Mouse (Mus musculus) intestine, embryonic 16.5 days (tissue): ENCODE data around the gene Ufd1. TPM values are rescaled to one million over a fixed set of nuclear protein-coding genes. Genes with fewer than 3 reads are reported as not detected.

Experiments
- ATAC-seq: fragments of 200-750 bp; cut with Nextera tagmentation; 2 replicates; pipeline ENCODE4 v1.8.0; 2017; ENCODE audit warnings: moderate TSS enrichment, moderate library complexity
- H3K27ac ChIP-seq: fragments of 300-500 bp; sonication (generic); 2 replicates; pipeline ENCODE4 v1.5.1; 2014; ENCODE audit warnings: mild to moderate bottlenecking, low read length
- H3K27me3 ChIP-seq: fragments of 300-500 bp; sonication (generic); replicated peaks from 2 replicates; pipeline ENCODE4 v1.6.1; 2014; ENCODE audit warnings: low read length, control low read depth, mixed read lengths; ENCODE audit not compliant: control insufficient read depth, insufficient read depth
- H3K36me3 ChIP-seq: fragments of 300-500 bp; sonication (generic); 2 replicates; pipeline ENCODE4 v1.6.1; 2014; ENCODE audit warnings: low read length, control low read depth; ENCODE audit not compliant: control insufficient read depth, insufficient read depth
- H3K4me1 ChIP-seq: fragments of 300-500 bp; sonication (generic); 2 replicates; pipeline ENCODE4 v1.6.1; 2014; ENCODE audit warnings: low read length, control low read depth, mixed read lengths; ENCODE audit not compliant: control insufficient read depth, insufficient read depth
- H3K4me2 ChIP-seq: fragments of 300-500 bp; sonication (generic); 2 replicates; pipeline ENCODE4 v1.6.1; 2014; ENCODE audit warnings: low read depth, low read length, control low read depth
- H3K4me3 ChIP-seq: fragments of 300-500 bp; sonication (generic); 2 replicates; pipeline ENCODE4 v1.5.1; 2014; ENCODE audit warnings: mild to moderate bottlenecking, low read length
- H3K9ac ChIP-seq: fragments of 300-500 bp; sonication (generic); 2 replicates; pipeline ENCODE4 v1.6.1; 2014; ENCODE audit warnings: low read depth, low read length
- H3K9me3 ChIP-seq: fragments of 300-500 bp; sonication (generic); 2 replicates; pipeline ENCODE4 v1.6.1; 2016; ENCODE audit warnings: low read length, control low read depth; ENCODE audit not compliant: control insufficient read depth
- WGBS: fragments of 180-500 bp; shearing (Covaris S2); extraction: QIAGEN DNeasy Blood & Tissue Kit; methylation state at CpG from one replicate; pipeline ENCODE4 v1.1.7; 2014; 5-methylcytosine and 5-hydroxymethylcytosine counted together
- polyA plus RNA-seq: library from polyadenylated mRNA; unstranded; fragments of >200 nt; fragmentation: Nextera tagmentation; extraction: Ambion mirVana; gene quantifications from 2 replicates; pipeline ENCODE4 v1.2.1, GENCODE M21; 2015

The Ufd1 gene
- polyA plus RNA-seq, 1 experiment from 2014 or later, result 61.0 TPM

DNA sequence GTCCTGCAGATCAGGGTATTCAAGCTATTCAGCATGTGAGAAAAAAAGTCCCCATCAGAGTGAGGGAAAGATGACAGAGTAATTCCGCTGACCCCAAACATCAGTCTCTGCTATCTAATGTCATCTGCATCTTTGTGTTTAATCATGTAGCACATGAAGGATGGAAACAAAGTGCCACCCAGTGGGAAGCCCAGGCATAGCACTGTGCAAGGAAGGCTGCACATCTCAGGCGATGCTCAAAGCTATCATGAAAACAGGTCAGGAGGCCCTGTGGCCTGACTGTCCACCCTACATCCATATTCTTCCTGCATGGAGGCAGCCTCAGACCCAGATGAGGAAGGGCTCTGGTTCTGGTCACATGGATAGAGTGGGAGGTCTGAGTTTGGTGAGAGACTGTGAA lies 12.7 kb upstream of the Ufd1 start:
- Histone ChIP-seq H3K36me3 (peaks cover 8% of the 10 kb centered on the region), H3K4me1 (no peaks in the 10 kb centered on the region), H3K4me2 (no peak overlapping the region), H3K27ac (no peak overlapping the region), H3K9me3 (no peaks in the 10 kb centered on the region), H3K4me3 (no peak overlapping the region), H3K9ac (no peak overlapping the region), H3K27me3 (no peaks in the 10 kb centered on the region)
- no peak for ATAC-seq
- WGBS, result 66% methylated on average over 2 of the region's 2 CpGs

DNA sequence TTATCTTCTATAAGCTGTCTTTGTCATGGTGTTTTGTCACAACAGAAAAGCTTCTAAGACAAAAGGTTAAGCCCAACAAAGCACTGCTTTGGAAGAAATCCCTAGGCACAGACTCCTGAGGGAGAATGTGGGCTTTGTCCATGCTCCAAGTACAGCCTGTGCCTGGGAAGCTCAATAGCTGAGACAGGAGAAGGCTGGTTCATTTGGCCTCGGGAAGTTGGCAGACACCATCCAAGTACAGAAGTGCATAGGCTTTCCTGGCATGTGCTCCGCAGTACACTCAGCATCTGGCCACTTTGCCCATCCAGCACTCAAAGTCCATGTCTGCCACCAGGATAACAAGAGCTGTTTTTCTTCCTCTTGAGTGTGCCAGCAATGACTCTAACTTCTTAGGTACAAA lies 5.8 kb upstream of the Ufd1 start:
- no peak overlapping the region for H3K9ac ChIP-seq
- no peaks in the 10 kb centered on the region for H3K9me3 ChIP-seq
- H3K4me1 ChIP-seq, result peaks cover 5% of the 10 kb centered on the region; the same call in 1 of the 2 replicates
- H3K27me3 ChIP-seq, result no peaks in the 10 kb centered on the region
- WGBS, result 98% methylated on average over 2 of the region's 2 CpGs
- H3K4me3 ChIP-seq, result no peak overlapping the region
- H3K27ac ChIP-seq, result no peak overlapping the region
- peaks cover 10% of the 10 kb centered on the region for H3K36me3 ChIP-seq
- H3K4me2 ChIP-seq, result no peak overlapping the region
- no peak for ATAC-seq

DNA sequence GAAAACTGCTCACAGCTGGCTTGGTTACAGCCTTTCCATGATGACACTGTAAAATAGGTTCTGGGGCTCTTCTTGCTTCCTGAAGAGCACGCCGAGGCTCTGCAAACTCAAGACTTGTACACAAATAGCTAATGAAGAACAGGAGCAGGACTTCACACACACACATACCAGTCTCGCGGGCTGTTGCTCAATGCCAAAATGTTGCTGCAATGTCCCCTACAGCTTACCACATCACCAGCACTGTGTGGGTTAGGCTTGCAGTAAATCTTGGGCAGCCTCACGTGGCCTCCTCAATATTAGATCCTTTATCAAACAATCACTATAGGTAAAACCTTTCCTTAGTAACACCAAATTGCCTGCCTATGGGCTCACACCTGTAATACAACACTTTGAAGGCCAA lies 2.6 kb upstream of the Ufd1 start:
- H3K36me3 ChIP-seq, result peaks cover 10% of the 10 kb centered on the region
- H3K4me3 ChIP-seq, result no peak overlapping the region
- H3K27ac ChIP-seq, result no peak overlapping the region
- H3K4me2 ChIP-seq, result no peak overlapping the region
- 96% methylated on average over 5 of the region's 5 CpGs for WGBS
- H3K27me3 ChIP-seq, result no peaks in the 10 kb centered on the region
- H3K9ac ChIP-seq, result no peak overlapping the region
- no peak for ATAC-seq
- no peaks in the 10 kb centered on the region for H3K9me3 ChIP-seq
- H3K4me1 ChIP-seq, result peaks cover 11% of the 10 kb centered on the region

DNA sequence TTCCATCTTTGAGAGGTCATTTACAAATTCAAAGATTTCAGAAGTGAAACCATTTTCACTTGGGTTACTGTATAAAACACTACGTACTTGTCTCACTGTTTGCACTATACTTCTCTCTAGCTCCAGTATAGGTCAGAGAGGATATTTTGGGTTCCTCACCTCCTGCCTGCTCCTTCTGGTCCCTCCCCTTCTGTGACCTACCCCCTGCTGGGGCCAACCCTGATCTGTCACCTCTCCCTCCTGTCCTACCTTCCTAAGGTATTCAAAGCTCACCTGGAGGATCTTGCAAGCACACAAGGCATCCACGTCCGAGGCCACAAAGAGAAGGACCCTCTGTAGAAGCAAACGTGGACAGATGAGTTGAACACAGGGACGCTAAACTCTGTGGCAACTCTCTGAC lies 547 bp upstream of the Ufd1 start:
- Histone ChIP-seq H3K36me3 (peaks cover 4% of the 10 kb centered on the region; the same call in 1 of the 2 replicates), H3K4me2 (peak overlapping the region; percentile 93), H3K9me3 (no peaks in the 10 kb centered on the region), H3K27ac (peak overlapping the region; percentile 45), H3K4me3 (peak overlapping the region; percentile 70), H3K27me3 (no peaks in the 10 kb centered on the region), H3K4me1 (peaks cover 11% of the 10 kb centered on the region), H3K9ac (peak overlapping the region; percentile 70)
- peak; percentile 31 for ATAC-seq
- 6% methylated on average over 5 of the region's 5 CpGs for WGBS

DNA sequence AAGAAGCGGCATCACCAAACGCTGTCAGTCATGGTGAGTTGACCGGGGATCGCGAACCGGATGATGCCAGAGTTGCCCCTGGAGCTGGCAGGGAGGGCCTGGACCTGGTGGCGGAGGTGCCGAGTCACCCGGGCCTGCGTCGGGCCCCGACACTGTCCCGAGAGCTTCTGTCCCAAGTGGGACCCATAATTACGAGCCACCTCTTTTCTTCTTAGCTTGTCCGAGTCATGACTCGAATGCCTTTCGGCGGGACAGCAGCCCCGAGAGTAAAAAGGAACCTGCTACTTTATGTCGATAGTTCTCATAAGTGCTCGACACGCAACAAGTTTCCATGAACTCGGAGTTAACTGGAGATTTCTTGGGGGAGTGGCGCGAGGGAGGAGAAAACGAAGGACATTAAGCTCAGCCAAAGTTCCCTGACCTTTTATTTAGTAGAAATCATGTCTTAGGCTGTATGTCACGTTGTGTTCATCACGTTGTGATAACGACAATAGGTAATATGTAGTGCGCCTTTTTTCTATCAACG lies 869 bp downstream of the Ufd1 start:
- H3K4me2 ChIP-seq, result peak overlapping the region; percentile 70
- H3K4me3 ChIP-seq, result peak overlapping the region; percentile 70
- no peaks in the 10 kb centered on the region for H3K27me3 ChIP-seq
- H3K4me1 ChIP-seq, result peaks cover 11% of the 10 kb centered on the region
- no peaks in the 10 kb centered on the region for H3K9me3 ChIP-seq
- H3K27ac ChIP-seq, result peak overlapping the region; percentile 73; the same call in 1 of the 2 replicates
- peaks cover 4% of the 10 kb centered on the region; the same call in 1 of the 2 replicates for H3K36me3 ChIP-seq
- peak; percentile 45 for ATAC-seq
- H3K9ac ChIP-seq, result peak overlapping the region; percentile 79
- WGBS, result 1% methylated on average over 31 of the region's 31 CpGs

DNA sequence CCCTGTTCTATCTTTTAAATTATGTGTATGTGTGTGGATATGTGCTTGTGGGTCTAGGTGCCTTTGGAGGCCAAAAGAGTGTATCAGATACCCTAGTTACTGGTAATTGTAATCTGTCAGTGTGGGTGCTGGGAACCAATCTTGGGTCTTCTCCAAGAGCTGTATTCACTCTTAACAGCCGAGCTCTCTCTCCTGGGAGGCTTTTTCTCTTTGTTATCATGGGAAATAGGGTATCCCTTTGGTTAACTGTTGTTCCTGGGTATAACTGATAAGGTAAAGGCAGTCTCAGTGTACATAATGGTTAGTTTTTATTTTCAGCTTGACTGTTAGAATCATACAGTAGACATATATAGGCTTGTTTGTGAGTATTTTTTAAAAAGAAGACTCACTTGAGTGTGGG lies 10.8 kb downstream of the Ufd1 start:
- Histone ChIP-seq H3K27ac (no peak overlapping the region), H3K36me3 (peaks cover 45% of the 10 kb centered on the region), H3K9me3 (no peaks in the 10 kb centered on the region), H3K27me3 (no peaks in the 10 kb centered on the region), H3K4me3 (no peak overlapping the region), H3K9ac (no peak overlapping the region), H3K4me1 (no peaks in the 10 kb centered on the region), H3K4me2 (no peak overlapping the region)
- 77% methylated on average over 1 of the region's 1 CpGs for WGBS
- ATAC-seq, result no peak

DNA sequence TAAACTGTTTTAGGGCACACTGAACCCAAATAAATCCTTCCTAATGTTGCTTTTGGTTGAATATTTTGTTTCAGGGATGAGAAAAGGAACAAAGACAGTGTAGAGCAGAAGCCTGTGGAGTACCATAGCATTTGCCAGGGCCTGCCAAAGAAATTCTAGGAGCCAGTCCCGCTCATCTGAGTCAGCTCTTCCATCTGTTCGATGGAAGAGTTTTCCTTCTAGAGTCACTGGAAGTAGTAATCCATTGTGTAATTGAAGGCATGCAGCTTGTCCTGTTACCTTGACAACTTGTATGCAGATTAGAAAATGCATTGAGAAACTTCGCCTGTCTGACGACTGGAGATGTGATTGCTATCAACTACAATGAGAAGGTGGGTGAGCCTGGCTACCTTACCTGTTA lies 11.3 kb downstream of the Ufd1 start:
- no peak overlapping the region for H3K4me2 ChIP-seq
- H3K4me1 ChIP-seq, result no peaks in the 10 kb centered on the region
- peaks cover 44% of the 10 kb centered on the region for H3K36me3 ChIP-seq
- WGBS, result 80% methylated on average over 4 of the region's 4 CpGs
- H3K9me3 ChIP-seq, result no peaks in the 10 kb centered on the region
- no peak overlapping the region for H3K27ac ChIP-seq
- no peak for ATAC-seq
- no peak overlapping the region for H3K9ac ChIP-seq
- H3K27me3 ChIP-seq, result no peaks in the 10 kb centered on the region
- H3K4me3 ChIP-seq, result no peak overlapping the region

DNA sequence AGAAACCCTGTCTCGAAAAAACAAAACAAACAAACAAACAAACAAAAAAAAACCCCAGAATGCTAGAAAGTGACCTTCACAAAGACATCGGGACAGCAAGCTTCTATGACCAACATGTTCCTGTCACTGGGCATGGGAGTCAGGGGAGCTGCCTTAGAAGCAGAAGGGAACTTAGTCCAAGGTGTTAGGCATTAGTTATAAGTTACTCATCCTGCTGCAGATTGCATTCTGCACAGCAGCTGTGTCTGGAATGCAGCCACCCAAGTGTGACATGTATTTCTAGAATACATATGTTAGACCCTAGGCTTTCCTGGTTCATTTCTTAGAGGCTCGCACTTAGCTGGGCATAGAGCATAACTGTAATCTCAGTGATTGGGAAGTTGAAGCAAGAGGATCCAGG lies 17.1 kb downstream of the Ufd1 start:
- ATAC-seq, result no peak
- Histone ChIP-seq H3K27me3 (no peaks in the 10 kb centered on the region), H3K36me3 (peaks cover 16% of the 10 kb centered on the region), H3K9me3 (no peaks in the 10 kb centered on the region), H3K4me2 (no peak overlapping the region), H3K4me3 (no peak overlapping the region), H3K27ac (no peak overlapping the region), H3K4me1 (no peaks in the 10 kb centered on the region), H3K9ac (no peak overlapping the region)
- WGBS, result 90% methylated on average over 3 of the region's 3 CpGs

DNA sequence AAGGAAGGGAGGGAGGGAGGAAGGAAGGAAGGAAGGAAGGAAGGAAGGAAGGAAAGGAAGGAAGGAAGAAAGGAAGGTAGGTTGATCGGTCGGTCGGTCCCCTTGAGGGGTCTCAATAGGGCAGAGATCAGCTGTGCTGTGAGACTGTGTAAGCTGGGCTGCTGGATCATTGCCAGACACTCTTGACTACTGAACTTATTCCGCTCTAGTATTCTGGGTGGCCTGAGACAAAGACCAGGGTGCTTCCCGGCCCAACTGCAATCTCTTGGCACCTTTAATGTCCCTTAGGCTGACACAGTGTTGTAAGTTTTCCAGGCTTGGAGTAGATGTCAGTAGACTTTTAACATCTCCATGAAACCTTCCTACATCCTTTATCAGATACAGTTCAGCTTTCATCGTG lies 17.5 kb downstream of the Ufd1 start:
- Histone ChIP-seq H3K4me1 (no peaks in the 10 kb centered on the region), H3K27me3 (no peaks in the 10 kb centered on the region), H3K4me3 (no peak overlapping the region), H3K9ac (no peak overlapping the region), H3K27ac (no peak overlapping the region), H3K9me3 (no peaks in the 10 kb centered on the region), H3K4me2 (no peak overlapping the region), H3K36me3 (peaks cover 20% of the 10 kb centered on the region)
- WGBS, result 85% methylated on average over 6 of the region's 6 CpGs
- no peak for ATAC-seq

DNA sequence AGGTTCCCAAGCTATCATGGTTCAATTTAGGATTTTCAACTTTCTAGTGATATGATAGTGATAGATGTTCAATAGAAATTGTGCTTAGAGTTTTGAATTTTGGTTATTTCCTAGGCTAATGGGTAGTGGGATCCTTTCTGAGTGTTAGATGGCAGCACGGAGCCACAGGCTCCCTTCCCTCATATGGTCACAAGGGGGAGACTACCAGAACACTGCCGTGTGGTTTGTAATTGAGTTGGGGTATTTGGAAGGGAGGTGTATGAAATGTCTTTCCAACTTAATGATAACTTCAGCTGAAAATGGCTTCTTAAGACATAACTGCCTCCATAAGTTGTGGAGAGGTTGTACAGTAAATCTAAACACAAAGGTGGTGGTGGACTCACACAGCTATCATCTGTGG lies 21.9 kb downstream of the Ufd1 start:
- no peak overlapping the region for H3K9ac ChIP-seq
- peaks cover 4% of the 10 kb centered on the region; the same call in 1 of the 2 replicates for H3K4me1 ChIP-seq
- WGBS, result 74% methylated on average over 2 of the region's 2 CpGs
- no peaks in the 10 kb centered on the region for H3K9me3 ChIP-seq
- no peak overlapping the region for H3K4me3 ChIP-seq
- no peak overlapping the region for H3K4me2 ChIP-seq
- no peak overlapping the region for H3K27ac ChIP-seq
- H3K36me3 ChIP-seq, result peaks cover 9% of the 10 kb centered on the region
- ATAC-seq, result no peak
- H3K27me3 ChIP-seq, result no peaks in the 10 kb centered on the region
